Mouse (Mus musculus): ENCODE measurements at regions not wholly inside any gene's neighbourhood (a gene's known extent, or its start where the extent isn't known, plus 50 kb on each side); places are given as distances from the start of the nearest gene placed in this dataset.

GRCm38 (mm10) chr10:126498726-126499125 is 402.4 kb downstream of the Atp23 start:
- no peak for DNase-seq (ENCODE audit: low read depth, low spot score)

GRCm38 (mm10) chr10:126493734-126494133 is 407.4 kb downstream of the Atp23 start:
- DNase-seq (ENCODE audit: low read depth, low spot score) = no peak

GRCm38 (mm10) chr10:126492211-126492610 is 408.9 kb downstream of the Atp23 start:
- DNase-seq (ENCODE audit: low read depth, low spot score) = no peak

- DNase-seq (ENCODE audit: low read depth, low spot score) = no peak
These were observed 416.0 kb downstream of the Atp23 start for GRCm38 (mm10) chr10:126485129-126485528.

- DNase-seq (ENCODE audit: low read depth, low spot score) = no peak
These were observed 417.7 kb downstream of the Atp23 start for GRCm38 (mm10) chr10:126483479-126483878.

GRCm38 (mm10) chr10:126480382-126480781 is 420.8 kb downstream of the Atp23 start:
- DNase-seq (ENCODE audit: low read depth, low spot score) = no peak

- DNase-seq (ENCODE audit: low read depth, low spot score) = no peak
These were observed 421.4 kb downstream of the Atp23 start for GRCm38 (mm10) chr10:126479743-126480142.

GRCm38 (mm10) chr10:126473050-126473719 is 428.0 kb downstream of the Atp23 start:
- DNase-seq (ENCODE audit: low read depth, low spot score) = no peak

GRCm38 (mm10) chr10:126470838-126471491 is 430.2 kb downstream of the Atp23 start:
- no peak for DNase-seq (ENCODE audit: low read depth, low spot score)

GRCm38 (mm10) chr10:126462770-126463169 is 438.4 kb downstream of the Atp23 start:
- no peak for DNase-seq (ENCODE audit: low read depth, low spot score)

- no peak for DNase-seq (ENCODE audit: low read depth, low spot score)
These were observed 442.6 kb downstream of the Atp23 start for GRCm38 (mm10) chr10:126458523-126458922.

- DNase-seq (ENCODE audit: low read depth, low spot score) = no peak
These were observed 448.2 kb downstream of the Atp23 start for GRCm38 (mm10) chr10:126452757-126453528.

- no peak for DNase-seq (ENCODE audit: low read depth, low spot score)
These were observed 449.0 kb downstream of the Atp23 start for GRCm38 (mm10) chr10:126452057-126452622.

GRCm38 (mm10) chr10:126431222-126431621 is 465.3 kb downstream of the Lrig3 start:
- no peak for DNase-seq (ENCODE audit: low read depth, low spot score)

GRCm38 (mm10) chr10:126430346-126430745 is 464.4 kb downstream of the Lrig3 start:
- no peak for DNase-seq (ENCODE audit: low read depth, low spot score)

GRCm38 (mm10) chr10:126429502-126429901 is 463.5 kb downstream of the Lrig3 start:
- no peak for DNase-seq (ENCODE audit: low read depth, low spot score)

GRCm38 (mm10) chr10:126422066-126422465 is 456.1 kb downstream of the Lrig3 start:
- no peak for DNase-seq (ENCODE audit: low read depth, low spot score)

- DNase-seq (ENCODE audit: low read depth, low spot score) = no peak
These were observed 447.8 kb downstream of the Lrig3 start for GRCm38 (mm10) chr10:126413786-126414185.

GRCm38 (mm10) chr10:126392235-126392634 is 426.3 kb downstream of the Lrig3 start:
- DNase-seq (ENCODE audit: low read depth, low spot score) = no peak

- DNase-seq (ENCODE audit: low read depth, low spot score) = no peak
These were observed 425.8 kb downstream of the Lrig3 start for GRCm38 (mm10) chr10:126391770-126392169.

- peak; percentile 63 for DNase-seq (ENCODE audit: low read depth, low spot score)
These were observed 420.5 kb downstream of the Lrig3 start for GRCm38 (mm10) chr10:126386430-126386829.

GRCm38 (mm10) chr10:126385644-126386043 is 419.7 kb downstream of the Lrig3 start:
- no peak for DNase-seq (ENCODE audit: low read depth, low spot score)
